Mouse (Mus musculus) heart, embryonic 16.5 days (tissue): ENCODE data around the gene Prkaa2. TPM values are rescaled to one million over a fixed set of nuclear protein-coding genes. Genes with fewer than 3 reads are reported as not detected.

Experiments used
- ATAC-seq: fragments of 200-750 bp; cut with Nextera tagmentation; replicated peaks from 2 replicates; pipeline ENCODE4 v1.8.0; 2017; ENCODE audit warnings: moderate number of reproducible peaks; ENCODE audit not compliant: insufficient read depth, low FRiP score; ENCODE audit errors: extremely low read depth
- H3K27ac ChIP-seq: fragments of 300-500 bp; sonication (generic); 2 replicates; pipeline ENCODE4 v1.5.1; 2014; ENCODE audit warnings: mild to moderate bottlenecking, low read length, control low read depth, moderate library complexity
- H3K27me3 ChIP-seq: fragments of 300-500 bp; sonication (generic); 2 replicates; pipeline ENCODE4 v1.6.1; 2014; ENCODE audit warnings: low read length, mixed read lengths; ENCODE audit not compliant: control insufficient read depth, insufficient read depth
- H3K36me3 ChIP-seq: fragments of 300-500 bp; sonication (generic); 2 replicates; pipeline ENCODE4 v1.6.1; 2014; ENCODE audit not compliant: control insufficient read depth, insufficient read depth
- H3K4me1 ChIP-seq: fragments of 300-500 bp; sonication (generic); 2 replicates; pipeline ENCODE4 v1.6.1; 2014; ENCODE audit warnings: low read length, mixed read lengths; ENCODE audit not compliant: control insufficient read depth, insufficient read depth
- H3K4me2 ChIP-seq: fragments of 300-500 bp; sonication (generic); 2 replicates; pipeline ENCODE4 v1.6.1; 2014; ENCODE audit warnings: low read depth, mild to moderate bottlenecking, control low read depth, low read length
- H3K4me3 ChIP-seq: fragments of 300-500 bp; sonication (generic); 2 replicates; pipeline ENCODE4 v1.5.1; 2014; ENCODE audit warnings: mild to moderate bottlenecking, control low read depth, low read length
- H3K9ac ChIP-seq: fragments of 300-500 bp; sonication (generic); 2 replicates; pipeline ENCODE4 v1.6.1; 2014; ENCODE audit warnings: low read length, control low read depth
- H3K9me3 ChIP-seq: fragments of 300-500 bp; sonication (generic); replicated peaks from 2 replicates; pipeline ENCODE4 v1.6.1; 2016; ENCODE audit warnings: low read length; ENCODE audit not compliant: control insufficient read depth
- WGBS: fragments of 180-500 bp; shearing (Covaris S2); extraction: QIAGEN DNeasy Blood & Tissue Kit; methylation state at CpG from one replicate; pipeline ENCODE4 v1.1.7; 2014; 5-methylcytosine and 5-hydroxymethylcytosine counted together
- polyA plus RNA-seq: library from polyadenylated mRNA; unstranded; fragments of >200 nt; fragmentation: Nextera tagmentation; extraction: Ambion mirVana; gene quantifications from 2 replicates; pipeline ENCODE4 v1.2.1, GENCODE M21; 2015

Gene Prkaa2
- 45.3 and 49.7 TPM in 2 replicates for polyA plus RNA-seq

DNA sequence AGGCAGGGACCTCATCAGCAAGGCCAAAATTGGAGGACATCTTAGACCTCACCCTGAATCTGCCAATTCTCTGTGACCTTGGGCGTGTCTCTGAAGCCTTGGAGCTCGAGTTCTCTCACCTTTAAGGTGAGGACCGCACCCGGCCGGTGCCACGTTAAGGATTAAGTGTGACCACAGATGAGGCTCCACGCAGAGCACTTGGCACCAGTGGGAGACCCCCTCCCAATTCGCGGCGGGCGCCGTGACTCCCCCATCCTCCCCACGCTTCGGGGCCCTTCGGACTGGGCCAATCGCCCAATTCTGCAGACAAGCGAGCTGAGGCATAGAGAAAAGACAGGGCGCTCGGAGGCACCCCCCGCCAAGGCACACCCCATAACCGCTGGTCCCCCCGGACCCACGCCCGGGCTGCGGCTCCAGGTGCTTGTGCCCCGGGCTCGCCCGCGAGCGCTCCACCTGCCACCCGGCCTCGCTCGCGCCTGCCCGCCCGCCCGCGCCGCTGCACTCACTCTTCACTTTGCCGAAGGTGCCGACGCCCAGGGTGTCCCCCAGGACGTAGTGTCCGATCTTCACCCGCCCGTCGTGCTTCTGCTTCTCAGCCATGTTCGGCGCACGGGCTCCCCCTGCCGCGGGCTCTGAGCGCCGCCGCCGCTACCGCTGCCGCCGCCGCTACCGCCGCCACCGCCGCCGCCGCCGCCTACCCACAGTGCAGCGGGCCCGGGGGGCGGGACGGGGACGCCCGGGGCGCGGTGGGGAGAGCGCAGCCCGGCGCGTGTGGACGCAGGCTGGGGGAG lies at the start of gene Prkaa2:
TSS of gene Prkaa2 (minus strand) at position 692 of the 791 bp plus-strand sequence.
- ATAC-seq: peak; percentile 90
- Histone ChIP-seq H3K27me3 (no peaks in the 10 kb centered on the region), H3K36me3 (no peaks in the 10 kb centered on the region), H3K4me2 (peak within 1 kb of the TSS; percentile 94), H3K9ac (peak within 1 kb of the TSS; percentile 97), H3K4me3 (peak within 1 kb of the TSS; percentile 85), H3K27ac (peak within 1 kb of the TSS; percentile 98), H3K4me1 (peaks cover 13% of the 10 kb centered on the region; the same call in 1 of the 2 replicates), H3K9me3 (no peaks in the 10 kb centered on the region)
- under 1% methylated on average over 70 of the region's 80 CpGs for WGBS

DNA sequence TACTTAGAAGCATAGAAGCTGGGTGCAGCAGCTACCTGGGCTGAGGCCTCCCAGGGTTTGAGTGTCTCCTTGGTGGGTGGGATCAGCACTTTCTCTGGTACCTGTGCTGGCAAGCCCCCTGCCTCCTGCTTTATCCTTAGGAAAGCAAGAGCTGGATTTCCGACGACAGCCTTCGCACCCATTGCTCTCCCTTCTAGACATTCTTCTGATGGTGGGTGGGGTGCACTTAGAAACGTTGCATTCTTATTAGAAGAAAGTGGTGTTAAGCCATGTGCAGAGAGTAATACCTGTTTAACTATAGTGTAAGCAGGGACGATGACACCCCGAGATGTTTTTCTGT lies 49.8 kb upstream of the Prkaa2 start:
- peaks cover 11% of the 10 kb centered on the region; the same call in 1 of the 2 replicates for H3K4me1 ChIP-seq
- 30% methylated on average over 6 of the region's 6 CpGs for WGBS

GRCm38 (mm10) chr4:105158651-105159530 lies 49.2 kb upstream of the Prkaa2 start:
- 6% methylated on average over 18 of the region's 18 CpGs for WGBS
- no peaks in the 10 kb centered on the region for H3K9me3 ChIP-seq
- peaks cover 11% of the 10 kb centered on the region; the same call in 1 of the 2 replicates for H3K4me1 ChIP-seq
- peak overlapping the region; percentile 83 for H3K4me2 ChIP-seq
- H3K27ac ChIP-seq: peak overlapping the region; percentile 89
- H3K36me3 ChIP-seq: peaks cover 10% of the 10 kb centered on the region
- no peak for ATAC-seq
- peak overlapping the region; percentile 81 for H3K4me3 ChIP-seq
- H3K27me3 ChIP-seq: no peaks in the 10 kb centered on the region
- H3K9ac ChIP-seq: peak overlapping the region; percentile 89

More for the DNA sequence above, 49.8 kb upstream of the Prkaa2 start:
- Histone ChIP-seq H3K9me3 (no peaks in the 10 kb centered on the region), H3K4me3 (peak overlapping the region; percentile 81), H3K36me3 (peaks cover 10% of the 10 kb centered on the region), H3K9ac (peak overlapping the region; percentile 89), H3K4me2 (peak overlapping the region; percentile 83), H3K27ac (no peak overlapping the region; the same call in 1 of the 2 replicates), H3K27me3 (no peaks in the 10 kb centered on the region)
- no peak for ATAC-seq

- WGBS: under 1% methylated on average over 26 of the region's 26 CpGs
- H3K9me3 ChIP-seq: no peaks in the 10 kb centered on the region
- H3K4me3 ChIP-seq: peak overlapping the region; percentile 81
- H3K27ac ChIP-seq: peak overlapping the region; percentile 89
- peaks cover 11% of the 10 kb centered on the region; the same call in 1 of the 2 replicates for H3K4me1 ChIP-seq
- peak overlapping the region; percentile 83 for H3K4me2 ChIP-seq
- peak; percentile 72 for ATAC-seq
- peaks cover 10% of the 10 kb centered on the region for H3K36me3 ChIP-seq
- H3K27me3 ChIP-seq: no peaks in the 10 kb centered on the region
- H3K9ac ChIP-seq: peak overlapping the region; percentile 89
Observed at GRCm38 (mm10) chr4:105158169-105158555, 48.5 kb upstream of the Prkaa2 start.

DNA sequence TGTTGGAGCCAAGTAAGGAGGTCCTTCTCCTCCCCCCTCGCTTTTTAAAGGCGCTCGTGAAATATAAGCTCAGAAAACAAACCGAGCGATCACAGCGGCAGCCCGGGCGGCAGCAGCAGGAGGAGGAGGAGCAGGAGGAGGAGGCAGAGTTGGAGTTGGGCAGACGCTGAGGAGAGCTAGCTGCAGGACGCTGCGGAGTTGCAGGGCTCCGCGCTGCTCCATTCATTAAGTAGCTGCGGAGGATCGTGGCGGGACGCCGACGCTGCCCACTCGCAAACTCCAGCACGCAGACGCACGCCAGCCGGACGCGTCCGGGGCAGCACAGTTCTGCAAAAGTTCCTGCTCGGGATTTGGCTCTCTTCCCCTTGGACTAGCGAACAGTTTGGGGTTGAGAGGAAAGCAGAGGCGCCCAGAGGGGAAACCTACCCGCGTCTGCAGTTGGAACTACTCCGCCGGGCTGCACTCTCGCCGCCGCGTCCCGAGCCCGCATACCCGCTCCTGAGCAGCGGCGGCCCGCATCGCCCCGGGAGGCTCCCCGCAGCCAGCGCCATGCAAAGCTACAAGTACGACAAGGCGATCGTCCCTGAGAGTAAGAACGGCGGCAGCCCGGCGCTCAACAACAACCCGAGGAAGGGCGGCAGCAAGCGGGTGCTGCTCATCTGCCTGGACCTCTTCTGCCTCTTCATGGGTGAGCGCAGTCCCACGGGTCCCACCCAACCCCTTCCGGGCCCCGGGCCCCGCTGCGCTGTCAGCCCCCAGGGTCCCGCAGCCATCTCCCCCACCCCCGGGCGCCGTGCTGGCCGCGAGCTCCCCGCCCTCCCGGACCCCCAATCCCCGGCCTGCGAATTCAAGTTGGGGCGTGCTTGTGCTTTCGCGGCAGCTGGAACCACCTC lies 47.8 kb upstream of the Prkaa2 start, which contains the start of gene Plpp3:
TSS of gene Plpp3 (plus strand) at position 72 of the 893 bp plus-strand sequence.
- H3K4me2 ChIP-seq: peak within 1 kb of the TSS; percentile 83
- peak within 1 kb of the TSS; percentile 89 for H3K27ac ChIP-seq
- under 1% methylated on average over 71 of the region's 77 CpGs for whole genome bisulfite sequencing
- H3K4me3 ChIP-seq: peak within 1 kb of the TSS; percentile 81
- peak within 1 kb of the TSS; percentile 89 for H3K9ac ChIP-seq
- H3K9me3 ChIP-seq: no peaks in the 10 kb centered on the region
- peak; percentile 87 for ATAC-seq
- H3K36me3 ChIP-seq: peaks cover 10% of the 10 kb centered on the region
- peaks cover 11% of the 10 kb centered on the region; the same call in 1 of the 2 replicates for H3K4me1 ChIP-seq
- no peaks in the 10 kb centered on the region for H3K27me3 ChIP-seq

- Histone ChIP-seq H3K9ac (peak overlapping the region; percentile 89), H3K4me3 (peak overlapping the region; percentile 81), H3K27ac (peak overlapping the region; percentile 89), H3K4me1 (peaks cover 11% of the 10 kb centered on the region; the same call in 1 of the 2 replicates), H3K36me3 (peaks cover 8% of the 10 kb centered on the region), H3K27me3 (no peaks in the 10 kb centered on the region), H3K9me3 (no peaks in the 10 kb centered on the region), H3K4me2 (peak overlapping the region; percentile 83)
- ATAC-seq: no peak
- WGBS: 1% methylated on average over 4 of the region's 4 CpGs
Observed at GRCm38 (mm10) chr4:105156955-105157275, 47.2 kb upstream of the Prkaa2 start.

DNA sequence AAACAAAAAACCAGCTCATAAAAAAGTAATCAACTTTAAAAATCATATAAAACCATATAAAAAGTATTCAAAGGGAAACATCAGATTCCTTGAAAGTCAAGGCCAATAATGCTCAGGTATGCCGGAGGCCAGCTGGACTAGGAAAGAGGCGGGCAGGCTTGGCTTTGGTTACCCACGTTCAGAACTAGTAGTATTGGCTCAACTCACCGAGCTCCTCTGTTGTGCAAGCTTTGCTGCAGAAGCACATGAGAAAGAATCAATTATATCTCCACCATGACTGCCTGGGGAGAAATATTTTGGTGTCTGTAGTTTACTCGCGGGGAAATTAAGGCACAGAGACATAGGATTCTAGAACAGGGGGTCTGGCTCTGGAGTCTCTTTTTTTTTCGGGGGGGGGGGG lies 46.6 kb upstream of the Prkaa2 start:
- H3K36me3 ChIP-seq: 0 out of 2 replicates have a peak, but pooled peaks cover 3% of the 10 kb centered on the region
- peaks cover 11% of the 10 kb centered on the region; the same call in 1 of the 2 replicates for H3K4me1 ChIP-seq
- H3K9me3 ChIP-seq: no peaks in the 10 kb centered on the region
- H3K4me3 ChIP-seq: no peak overlapping the region
- no peaks in the 10 kb centered on the region for H3K27me3 ChIP-seq
- no peak overlapping the region for H3K27ac ChIP-seq
- no peak overlapping the region for H3K9ac ChIP-seq
- no peak overlapping the region for H3K4me2 ChIP-seq
- WGBS: 77% methylated on average over 7 of the region's 7 CpGs
- ATAC-seq: no peak

DNA sequence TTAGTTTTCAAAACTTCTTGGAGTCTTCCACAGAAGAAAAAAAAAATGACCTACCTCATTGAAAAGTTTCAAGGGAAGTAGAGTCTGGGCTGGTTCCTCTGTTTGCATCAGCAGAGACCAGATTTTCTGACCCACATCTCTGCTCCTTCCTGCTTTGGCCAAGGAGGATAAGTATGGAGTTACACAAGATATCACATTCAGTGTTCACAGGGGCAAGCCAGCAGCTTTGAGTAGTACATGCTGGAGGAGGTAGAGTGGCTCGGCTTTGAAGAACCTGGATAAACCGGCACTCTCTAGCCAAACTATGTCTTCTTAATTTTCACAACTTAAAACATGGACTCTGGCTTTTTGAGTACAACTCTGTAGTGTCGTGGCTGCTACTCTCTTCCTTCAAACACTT lies 43.5 kb upstream of the Prkaa2 start:
- no peak for ATAC-seq
- Histone ChIP-seq H3K9me3 (no peaks in the 10 kb centered on the region), H3K9ac (no peak overlapping the region), H3K4me1 (no peaks in the 10 kb centered on the region), H3K27me3 (no peaks in the 10 kb centered on the region), H3K4me3 (no peak overlapping the region), H3K27ac (no peak overlapping the region), H3K36me3 (no peaks in the 10 kb centered on the region), H3K4me2 (no peak overlapping the region)
- 67% methylated on average over 3 of the region's 3 CpGs for WGBS
